Mouse (Mus musculus) cerebral cortex, adult 2 months (tissue): ENCODE data around the gene Sec23b.

ENCODE experiments used
- WGBS: fragments of 180-500 bp; shearing (Covaris S2); methylation state at CpG from one replicate; pipeline ENCODE4 v1.1.7; 2018; 5-methylcytosine and 5-hydroxymethylcytosine counted together

Gene Sec23b

GRCm38 (mm10) chr2:144601576-144601975, 45.5 kb downstream of the Sec23b start:
- 95% methylated on average over 1 of the region's 1 CpGs for WGBS

GRCm38 (mm10) chr2:144613956-144614355, 57.9 kb downstream of the Sec23b start:
- WGBS = 97% methylated on average over 6 of the region's 6 CpGs

- WGBS = 93% methylated on average over 16 of the region's 16 CpGs
Observed at GRCm38 (mm10) chr2:144617074-144617874, 61.2 kb downstream of the Sec23b start.

GRCm38 (mm10) chr2:144621491-144621890, 65.5 kb downstream of the Sec23b start:
- WGBS = 85% methylated on average over 6 of the region's 6 CpGs

GRCm38 (mm10) chr2:144633551-144633950, 77.5 kb downstream of the Sec23b start:
- WGBS = 79% methylated on average over 2 of the region's 2 CpGs

GRCm38 (mm10) chr2:144634231-144634630, 78.2 kb downstream of the Sec23b start:
- 75% methylated on average over 5 of the region's 5 CpGs for WGBS

- 58% methylated on average over 2 of the region's 2 CpGs for WGBS
Observed at GRCm38 (mm10) chr2:144634729-144635128, 78.7 kb downstream of the Sec23b start.

- WGBS = 12% methylated on average over 5 of the region's 5 CpGs
Observed at GRCm38 (mm10) chr2:144635644-144636320, 79.8 kb downstream of the Sec23b start.

- 80% methylated on average over 4 of the region's 4 CpGs for WGBS
Observed at GRCm38 (mm10) chr2:144637204-144637603, 81.2 kb downstream of the Sec23b start.

GRCm38 (mm10) chr2:144637671-144638395, 81.8 kb downstream of the Sec23b start:
- WGBS = 71% methylated on average over 12 of the region's 12 CpGs

- WGBS = 56% methylated on average over 4 of the region's 4 CpGs
Observed at GRCm38 (mm10) chr2:144638719-144639118, 82.7 kb downstream of the Sec23b start.

- 80% methylated on average over 7 of the region's 7 CpGs for WGBS
Observed at GRCm38 (mm10) chr2:144640101-144640500, 84.1 kb downstream of the Sec23b start.
